Mouse (Mus musculus) embryonic fibroblast, embryonic 13.5 days (primary cell): ENCODE results near the gene Tep1.

ENCODE experiments used
- CTCF ChIP-seq: IDR thresholded peaks from 2 replicates; pipeline ENCODE4 v1.5.1; 2011; ENCODE audit warnings: mild to moderate bottlenecking, control low read depth, low read length, moderate library complexity, borderline replicate concordance; ENCODE audit not compliant: insufficient read depth
- POLR2A ChIP-seq: IDR thresholded peaks from 2 replicates; pipeline ENCODE4 v1.6.1; 2011; ENCODE audit warnings: low read depth, mild to moderate bottlenecking, control low read depth, low read length, moderate library complexity

DNA sequence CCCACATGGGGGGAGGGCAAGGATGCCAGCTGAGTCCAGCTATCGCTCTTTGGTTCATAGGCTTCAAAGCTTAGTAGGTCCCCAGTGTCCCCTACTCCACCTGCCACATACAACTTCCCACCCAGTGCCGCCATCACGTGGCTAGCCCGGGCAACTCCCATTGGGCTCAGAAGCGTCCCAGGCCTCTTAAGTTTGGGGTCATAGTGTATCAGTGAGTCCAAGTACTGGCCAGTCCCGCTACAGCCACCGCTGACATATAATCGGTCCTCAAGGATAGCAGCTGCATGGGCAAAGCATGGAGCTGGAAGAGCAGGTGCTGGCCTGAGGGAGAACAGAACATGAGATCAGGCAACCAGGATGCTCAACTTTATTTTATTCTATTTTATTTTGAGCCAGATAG lies 21.3 kb upstream of the Tep1 start:
- no peak for TF ChIP-seq POLR2A
- no peak for TF ChIP-seq CTCF
